Mouse (Mus musculus) brain, embryonic 14.5 days (tissue): ENCODE measurements around the gene Actrt3.

Experiments
- CTCF ChIP-seq: fragments of 200-500 bp; IDR thresholded peaks from 2 replicates; pipeline ENCODE4 v1.5.1; 2012; ENCODE audit warnings: inconsistent platforms, mild to moderate bottlenecking, moderate library complexity, borderline replicate concordance; ENCODE audit not compliant: insufficient read depth, insufficient read length; ENCODE audit errors: extremely low read depth
- POLR2A ChIP-seq: fragments of 200-500 bp; IDR thresholded peaks from 2 replicates; pipeline ENCODE4 v1.6.1; 2012; ENCODE audit warnings: mild to moderate bottlenecking, inconsistent platforms, borderline replicate concordance; ENCODE audit not compliant: poor library complexity, insufficient read depth, insufficient read length, severe bottlenecking; ENCODE audit errors: extremely low read depth

DNA sequence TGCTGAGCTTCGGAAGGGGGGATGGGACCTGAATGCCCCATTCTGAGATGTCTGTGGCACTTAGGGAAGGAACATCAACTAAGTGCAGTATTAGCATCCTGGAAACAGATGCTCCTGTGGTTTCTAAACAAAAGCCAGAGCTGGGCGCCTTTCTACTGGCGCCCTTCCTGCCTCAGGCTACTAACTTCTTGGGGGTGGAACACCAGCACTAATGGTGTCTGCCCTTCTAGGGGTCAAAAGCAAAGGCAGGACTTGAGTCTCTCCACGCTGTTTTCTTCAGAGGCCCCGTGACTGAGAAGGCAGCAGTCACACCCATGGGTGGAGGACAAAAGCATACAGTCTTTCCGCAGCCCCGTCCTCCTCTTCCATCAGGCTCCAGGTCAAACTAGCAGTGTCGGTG, 47.0 kb upstream of the Actrt3 start:
- no peak for TF ChIP-seq CTCF
- TF ChIP-seq POLR2A: no peak
